Mouse (Mus musculus) common myeloid progenitor, adult 5-6 weeks (primary cell): ENCODE data around the gene Maml3. TPM values are rescaled to one million over a fixed set of nuclear protein-coding genes. Genes with fewer than 3 reads are reported as not detected.
A peak's percentile ranks its signal among the peaks of the same experiment; 100 is the strongest.

ENCODE experiments used
- ATAC-seq: replicated peaks from 2 replicates; pipeline ENCODE4 v1.8.0; 2016; ENCODE audit warnings: low read depth, mild to moderate bottlenecking, moderate TSS enrichment, inconsistent platforms; ENCODE audit not compliant: poor library complexity, severe bottlenecking
- total RNA-seq: library from RNA; stranded (forward); fragments of 200-1000, 187-1606 nt; gene quantifications from 2 replicates; pipeline ENCODE4 v1.2.3, GENCODE M21; 2017

Gene Maml3
- total RNA-seq, 1 experiment from 2014 or later, result 15.5 TPM

- no peak for ATAC-seq
Observed at GRCm38 (mm10) chr3:52047537-52047936, 57.3 kb downstream of the Maml3 start.

GRCm38 (mm10) chr3:52046895-52047372, 57.9 kb downstream of the Maml3 start:
- peak; percentile 77 for ATAC-seq

- peak; percentile 30 for ATAC-seq
Observed at GRCm38 (mm10) chr3:52046027-52046700, 58.7 kb downstream of the Maml3 start.

- no peak for ATAC-seq
Observed at GRCm38 (mm10) chr3:52045221-52045641, 59.6 kb downstream of the Maml3 start.

- no peak for ATAC-seq
Observed at GRCm38 (mm10) chr3:52044651-52045050, 60.2 kb downstream of the Maml3 start.

- ATAC-seq, result no peak
Observed at GRCm38 (mm10) chr3:52043847-52044246, 61.0 kb downstream of the Maml3 start.

- ATAC-seq, result no peak
Observed at GRCm38 (mm10) chr3:52042680-52043079, 62.2 kb downstream of the Maml3 start.

GRCm38 (mm10) chr3:52039958-52040357, 64.9 kb downstream of the Maml3 start:
- ATAC-seq, result no peak

- no peak for ATAC-seq
Observed at GRCm38 (mm10) chr3:52037260-52037659, 67.6 kb downstream of the Maml3 start.

- ATAC-seq, result no peak
Observed at GRCm38 (mm10) chr3:52035404-52035803, 69.5 kb downstream of the Maml3 start.

GRCm38 (mm10) chr3:52033857-52034588, 70.9 kb downstream of the Maml3 start:
- no peak for ATAC-seq

- no peak for ATAC-seq
Observed at GRCm38 (mm10) chr3:52031327-52031726, 73.5 kb downstream of the Maml3 start.

GRCm38 (mm10) chr3:52030114-52030513, 74.8 kb downstream of the Maml3 start:
- ATAC-seq, result peak; percentile 52

GRCm38 (mm10) chr3:52029661-52030081, 75.2 kb downstream of the Maml3 start:
- ATAC-seq, result peak; percentile 50

GRCm38 (mm10) chr3:52027972-52028371, 76.9 kb downstream of the Maml3 start:
- ATAC-seq, result no peak

- no peak for ATAC-seq
Observed at GRCm38 (mm10) chr3:52022486-52022885, 82.4 kb downstream of the Maml3 start.

GRCm38 (mm10) chr3:52018103-52018439, 86.8 kb downstream of the Maml3 start:
- no peak for ATAC-seq

GRCm38 (mm10) chr3:52017439-52018102, 87.3 kb downstream of the Maml3 start:
- ATAC-seq, result 0 out of 2 replicates have a peak, but pooled peaks have one; percentile 54

GRCm38 (mm10) chr3:52016178-52016577, 88.7 kb downstream of the Maml3 start:
- no peak for ATAC-seq

- ATAC-seq, result no peak
Observed at GRCm38 (mm10) chr3:52015556-52015955, 89.3 kb downstream of the Maml3 start.
